Mouse (Mus musculus) midbrain, postnatal 0 days (tissue): ENCODE data around the gene Rexo4. TPM values are rescaled to one million over a fixed set of nuclear protein-coding genes. Genes with fewer than 3 reads are reported as not detected.

Experiments
- ATAC-seq: fragments of 200-750 bp; cut with Nextera tagmentation; 2 replicates; pipeline ENCODE4 v1.8.0; 2017; ENCODE audit warnings: moderate number of reproducible peaks, mild to moderate bottlenecking, moderate TSS enrichment, moderate library complexity; ENCODE audit not compliant: low FRiP score
- DNase-seq: peaks from one replicate; pipeline ENCODE4 v3.0.0-alpha.2; 2015; ENCODE audit warnings: low spot score
- H3K27ac ChIP-seq: fragments of 300-500 bp; sonication (generic); 2 replicates; pipeline ENCODE4 v1.5.1; 2014; ENCODE audit warnings: low read depth, mild to moderate bottlenecking, low read length, mixed read lengths
- H3K27me3 ChIP-seq: fragments of 300-500 bp; sonication (generic); 2 replicates; pipeline ENCODE4 v1.6.1; 2014; ENCODE audit warnings: low read length, control low read depth, mixed read lengths; ENCODE audit not compliant: insufficient read depth
- H3K36me3 ChIP-seq: fragments of 300-500 bp; sonication (generic); 2 replicates; pipeline ENCODE4 v1.6.1; 2014; ENCODE audit warnings: low read length, control low read depth, mixed read lengths; ENCODE audit not compliant: insufficient read depth
- H3K4me1 ChIP-seq: fragments of 300-500 bp; sonication (generic); 2 replicates; pipeline ENCODE4 v1.6.1; 2014; ENCODE audit warnings: mild to moderate bottlenecking, control low read depth, antibody characterized with exemption, low read length, mixed read lengths; ENCODE audit not compliant: insufficient read depth
- H3K4me2 ChIP-seq: fragments of 300-500 bp; sonication (generic); 2 replicates; pipeline ENCODE4 v1.6.1; 2014; ENCODE audit warnings: low read depth, mild to moderate bottlenecking, low read length, mixed read lengths; ENCODE audit not compliant: poor library complexity, severe bottlenecking
- H3K4me3 ChIP-seq: fragments of 300-500 bp; sonication (generic); 2 replicates; pipeline ENCODE4 v1.5.1; 2014; ENCODE audit warnings: low read depth, mild to moderate bottlenecking, low read length, moderate library complexity
- H3K9ac ChIP-seq: fragments of 300-500 bp; sonication (generic); replicated peaks from 2 replicates; pipeline ENCODE4 v1.6.1; 2014; ENCODE audit warnings: mild to moderate bottlenecking, low read length, moderate library complexity, mixed read lengths; ENCODE audit not compliant: poor library complexity, severe bottlenecking
- H3K9me3 ChIP-seq: fragments of 300-500 bp; sonication (generic); 2 replicates; pipeline ENCODE4 v1.6.1; 2016; ENCODE audit warnings: low read length, control low read depth
- CTCF ChIP-seq: IDR thresholded peaks from 2 replicates; pipeline ENCODE4 v1.5.1; 2016; ENCODE audit warnings: antibody characterized with exemption, mild to moderate bottlenecking
- WGBS: fragments of 180-500 bp; shearing (Covaris S2); extraction: QIAGEN DNeasy Blood & Tissue Kit; methylation state at CpG from one replicate; pipeline ENCODE4 v1.1.7; 2014; 5-methylcytosine and 5-hydroxymethylcytosine counted together
- polyA plus RNA-seq: library from polyadenylated mRNA; unstranded; fragments of >200 nt; fragmentation: Nextera tagmentation; extraction: Ambion mirVana; gene quantifications from 2 replicates; pipeline ENCODE4 v1.2.1, GENCODE M21; 2015
- total RNA-seq: library from RNA; depleted of rRNA; stranded (reverse); fragments of >200 nt; gene quantifications from 2 replicates; pipeline ENCODE4 v1.2.3, GENCODE M21; 2014

Rexo4 gene
- total and polyA plus RNA-seq, 2 experiments from 2014 or later, result 26.0 to 39.1 TPM

- peak; percentile 90 for ATAC-seq
- no peak for TF ChIP-seq CTCF
- peaks cover 44% of the 10 kb centered on the region for H3K36me3 ChIP-seq
These were observed 53.8 kb downstream of the Rexo4 start, which contains the start of the genes Med22 and Rpl7a for GRCm38 (mm10) chr2:26910124-26910993. Gene Med22 (minus strand): TSS chr2:26910677. Gene Rpl7a (plus strand): TSS chr2:26910764.

GRCm38 (mm10) chr2:26909387-26909784 is 54.8 kb downstream of the Rexo4 start:
- ATAC-seq (no peak), DNase-seq (no peak)
- peak overlapping the region; percentile 94; the same call in 1 of the 2 replicates for H3K27ac ChIP-seq
- H3K4me2 ChIP-seq, result peak overlapping the region; percentile 82
- peak; percentile 57 for TF ChIP-seq CTCF
- peaks cover 14% of the 10 kb centered on the region; the same call in 1 of the 2 replicates for H3K4me1 ChIP-seq
- H3K9ac ChIP-seq, result peak overlapping the region; percentile 77
- H3K27me3 ChIP-seq, result no peaks in the 10 kb centered on the region
- no peaks in the 10 kb centered on the region for H3K9me3 ChIP-seq
- H3K4me3 ChIP-seq, result peak overlapping the region; percentile 83
- H3K36me3 ChIP-seq, result peaks cover 44% of the 10 kb centered on the region

More at GRCm38 (mm10) chr2:26910124-26910993, 53.8 kb downstream of the Rexo4 start, which contains the start of the genes Med22 and Rpl7a:
- DNase-seq, result peak; percentile 99
- peak within 1 kb of the TSS; percentile 94 for H3K27ac ChIP-seq
- under 1% methylated on average over 61 of the region's 74 CpGs for WGBS
- no peaks in the 10 kb centered on the region for H3K27me3 ChIP-seq
- H3K4me2 ChIP-seq, result peak within 1 kb of the TSS; percentile 96
- peak within 1 kb of the TSS; percentile 83 for H3K4me3 ChIP-seq
- peak within 1 kb of the TSS; percentile 94 for H3K9ac ChIP-seq
- H3K9me3 ChIP-seq, result no peaks in the 10 kb centered on the region
- H3K4me1 ChIP-seq, result peaks cover 17% of the 10 kb centered on the region

GRCm38 (mm10) chr2:26908710-26909386 is 55.3 kb downstream of the Rexo4 start:
- H3K27ac ChIP-seq, result no peak overlapping the region
- no peaks in the 10 kb centered on the region for H3K9me3 ChIP-seq
- no peak for ATAC-seq

GRCm38 (mm10) chr2:26907109-26907508 is 57.1 kb downstream of the Rexo4 start:
- H3K9ac ChIP-seq, result no peak overlapping the region
- peaks cover 17% of the 10 kb centered on the region for H3K4me1 ChIP-seq
- peaks cover 25% of the 10 kb centered on the region for H3K36me3 ChIP-seq
- H3K27me3 ChIP-seq, result no peaks in the 10 kb centered on the region
- H3K9me3 ChIP-seq, result no peaks in the 10 kb centered on the region
- DNase-seq, result peak; percentile 52
- no peak overlapping the region for H3K4me2 ChIP-seq
- no peak for ATAC-seq
- peak; percentile 75 for TF ChIP-seq CTCF
- WGBS, result 63% methylated on average over 4 of the region's 4 CpGs
- no peak overlapping the region for H3K4me3 ChIP-seq
- no peak overlapping the region for H3K27ac ChIP-seq

More at GRCm38 (mm10) chr2:26908710-26909386, 55.3 kb downstream of the Rexo4 start:
- 90% methylated on average over 18 of the region's 18 CpGs for WGBS
- DNase-seq, result no peak
- H3K4me2 ChIP-seq, result peak overlapping the region; percentile 82
- H3K4me1 ChIP-seq, result peaks cover 14% of the 10 kb centered on the region; the same call in 1 of the 2 replicates
- no peak for TF ChIP-seq CTCF
- peaks cover 40% of the 10 kb centered on the region for H3K36me3 ChIP-seq
- H3K9ac ChIP-seq, result peak overlapping the region; percentile 42
- H3K27me3 ChIP-seq, result no peaks in the 10 kb centered on the region
- peak overlapping the region; percentile 83 for H3K4me3 ChIP-seq

- DNase-seq, result no peak
- TF ChIP-seq CTCF, result no peak
- no peak overlapping the region for H3K9ac ChIP-seq
- no peak overlapping the region for H3K4me3 ChIP-seq
- no peaks in the 10 kb centered on the region for H3K27me3 ChIP-seq
- H3K9me3 ChIP-seq, result no peaks in the 10 kb centered on the region
- peaks cover 25% of the 10 kb centered on the region for H3K36me3 ChIP-seq
- ATAC-seq, result no peak
- H3K4me2 ChIP-seq, result no peak overlapping the region
- no peak overlapping the region for H3K27ac ChIP-seq
- H3K4me1 ChIP-seq, result peaks cover 16% of the 10 kb centered on the region
- WGBS, result 87% methylated on average over 3 of the region's 3 CpGs
These were observed 57.8 kb downstream of the Rexo4 start for GRCm38 (mm10) chr2:26906431-26906830.
